Mouse (Mus musculus) large intestine, adult 2 months (tissue): ENCODE results near the gene Glp1r. TPM values are rescaled to one million over a fixed set of nuclear protein-coding genes. Genes with fewer than 3 reads are reported as not detected.

ENCODE experiments used
- DNase-seq: peaks from one replicate; pipeline ENCODE4 v3.0.0-alpha.2; 2012; ENCODE audit warnings: low read depth, low spot score
- WGBS: fragments of 180-500 bp; shearing (Covaris S2); methylation state at CpG from one replicate; pipeline ENCODE4 v1.1.7; 2018; 5-methylcytosine and 5-hydroxymethylcytosine counted together
- polyA plus RNA-seq: library from polyadenylated mRNA; depleted of rRNA; stranded (reverse); fragments of >200 nt; gene quantifications from 2 replicates; pipeline ENCODE4 v1.2.3, GENCODE M21; 2012

Gene Glp1r
- polyA plus RNA-seq, 1 experiment, result 0.26 TPM

GRCm38 (mm10) chr17:30910866-30911731 lies 9.5 kb downstream of the Glp1r start:
- 13% methylated on average over 27 of the region's 27 CpGs for WGBS
- no peak for DNase-seq

- WGBS, result 11% methylated on average over 8 of the region's 8 CpGs
- no peak for DNase-seq
These were observed 10.1 kb downstream of the Glp1r start for GRCm38 (mm10) chr17:30911732-30912088.

- WGBS, result 27% methylated on average over 5 of the region's 5 CpGs
- no peak for DNase-seq
These were observed 10.9 kb downstream of the Glp1r start for GRCm38 (mm10) chr17:30912536-30912935.

GRCm38 (mm10) chr17:30914264-30914663 lies 12.6 kb downstream of the Glp1r start:
- no peak for DNase-seq

GRCm38 (mm10) chr17:30923566-30923965 lies 21.9 kb downstream of the Glp1r start:
- DNase-seq, result no peak
- 42% methylated on average over 4 of the region's 4 CpGs for WGBS

GRCm38 (mm10) chr17:30930827-30931226 lies 29.2 kb downstream of the Glp1r start:
- 60% methylated on average over 7 of the region's 7 CpGs for WGBS
- no peak for DNase-seq

- no peak for DNase-seq
- WGBS, result 80% methylated on average over 5 of the region's 5 CpGs
These were observed 31.2 kb downstream of the Glp1r start for GRCm38 (mm10) chr17:30932836-30933235.

- 63% methylated on average over 5 of the region's 5 CpGs for WGBS
- no peak for DNase-seq
These were observed 33.7 kb downstream of the Glp1r start for GRCm38 (mm10) chr17:30935301-30935700.

GRCm38 (mm10) chr17:30938554-30938953 lies 36.9 kb downstream of the Glp1r start:
- 50% methylated on average over 9 of the region's 9 CpGs for WGBS

GRCm38 (mm10) chr17:30948382-30948781 lies 46.8 kb downstream of the Glp1r start:
- no peak for DNase-seq
- 51% methylated on average over 1 of the region's 1 CpGs for WGBS

More at GRCm38 (mm10) chr17:30938554-30938953, 36.9 kb downstream of the Glp1r start:
- DNase-seq, result no peak

GRCm38 (mm10) chr17:30950780-30951179 lies 49.2 kb downstream of the Glp1r start:
- WGBS, result 3% methylated on average over 7 of the region's 7 CpGs
- peak; percentile 27 for DNase-seq

- no peak for DNase-seq
- WGBS, result 57% methylated on average over 8 of the region's 8 CpGs
These were observed 50.0 kb downstream of the Glp1r start for GRCm38 (mm10) chr17:30951600-30951999.

- DNase-seq, result no peak
- whole genome bisulfite sequencing, result 50% methylated on average over 10 of the region's 10 CpGs
These were observed 52.7 kb downstream of the Glp1r start, which contains the start of gene Umodl1 for GRCm38 (mm10) chr17:30954340-30954739. Umodl1 (plus strand) TSS chr17:30954640.

GRCm38 (mm10) chr17:30961936-30962592 lies 60.4 kb downstream of the Glp1r start:
- no peak for DNase-seq
- 48% methylated on average over 7 of the region's 7 CpGs for WGBS

- no peak for DNase-seq
- WGBS, result 29% methylated on average over 2 of the region's 2 CpGs
These were observed 61.3 kb downstream of the Glp1r start for GRCm38 (mm10) chr17:30962880-30963279.

GRCm38 (mm10) chr17:30969983-30970382 lies 68.4 kb downstream of the Glp1r start:
- 42% methylated on average over 4 of the region's 4 CpGs for WGBS
- DNase-seq, result no peak

- 71% methylated on average over 7 of the region's 7 CpGs for WGBS
- DNase-seq, result no peak
These were observed 70.3 kb downstream of the Glp1r start for GRCm38 (mm10) chr17:30971877-30972276.

- WGBS, result 57% methylated on average over 6 of the region's 6 CpGs
- no peak for DNase-seq
These were observed 71.7 kb downstream of the Glp1r start for GRCm38 (mm10) chr17:30973332-30973731.

- WGBS, result 43% methylated on average over 2 of the region's 2 CpGs
- DNase-seq, result no peak
These were observed 75.7 kb downstream of the Glp1r start for GRCm38 (mm10) chr17:30977290-30977689.

GRCm38 (mm10) chr17:30978556-30978955 lies 76.9 kb downstream of the Glp1r start:
- 56% methylated on average over 10 of the region's 10 CpGs for WGBS

GRCm38 (mm10) chr17:30983521-30983920 lies 81.9 kb downstream of the Glp1r start:
- no peak for DNase-seq
- WGBS, result 62% methylated on average over 4 of the region's 4 CpGs

More at GRCm38 (mm10) chr17:30978556-30978955, 76.9 kb downstream of the Glp1r start:
- DNase-seq, result no peak
